Mouse (Mus musculus): ENCODE data around the gene Ebf3. TPM values are rescaled to one million over a fixed set of nuclear protein-coding genes. Genes with fewer than 3 reads are reported as not detected.

Gene Ebf3
- polyA plus RNA-seq (2012), result not detected in 2 replicates

DNA sequence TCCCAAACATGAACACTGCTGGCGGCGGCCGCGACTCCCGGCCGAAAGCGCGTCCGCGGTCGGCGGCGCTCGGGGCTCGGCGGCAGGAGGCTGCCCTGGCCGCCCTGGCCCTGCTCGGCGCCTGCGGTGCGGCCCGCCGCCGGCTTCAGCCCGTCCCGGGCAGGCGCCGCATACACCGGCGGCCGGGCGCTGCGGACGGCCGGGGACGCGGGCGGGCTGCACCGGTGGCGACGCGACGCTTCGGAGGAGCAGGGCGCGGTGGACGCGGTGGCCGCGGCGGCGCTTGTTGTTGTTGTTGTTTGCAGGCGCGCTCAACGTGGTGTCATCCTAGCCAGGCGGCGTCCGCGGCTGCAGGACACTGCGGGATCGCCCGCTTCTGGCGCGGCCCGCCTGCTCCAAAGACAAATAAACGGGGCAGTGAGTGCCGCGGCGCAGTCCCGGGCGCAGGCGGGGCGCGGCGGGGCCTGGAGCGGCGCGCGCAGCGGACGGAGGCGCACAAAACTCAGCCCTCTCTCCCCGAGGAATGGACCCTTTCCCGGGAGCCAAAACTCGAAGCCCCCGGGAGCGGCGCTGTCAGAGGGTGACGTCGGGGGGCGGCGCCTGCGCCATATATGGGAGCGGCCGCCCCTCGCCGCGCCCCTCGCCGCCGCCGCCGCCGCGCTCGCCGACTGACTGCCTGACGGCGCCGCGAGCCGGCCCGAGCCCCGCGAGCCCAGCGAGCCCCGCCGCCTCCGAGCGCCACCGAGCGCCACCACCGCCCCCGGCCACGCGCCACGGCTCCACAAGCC, at the start of gene Ebf3:
Gene Ebf3, minus strand, starts transcription at position 542 of the 788 bp plus-strand sequence.
- no peak for TF ChIP-seq GATA1 (IDR thresholded peaks at IDR 0.05; ENCODE audit: low read length)

DNA sequence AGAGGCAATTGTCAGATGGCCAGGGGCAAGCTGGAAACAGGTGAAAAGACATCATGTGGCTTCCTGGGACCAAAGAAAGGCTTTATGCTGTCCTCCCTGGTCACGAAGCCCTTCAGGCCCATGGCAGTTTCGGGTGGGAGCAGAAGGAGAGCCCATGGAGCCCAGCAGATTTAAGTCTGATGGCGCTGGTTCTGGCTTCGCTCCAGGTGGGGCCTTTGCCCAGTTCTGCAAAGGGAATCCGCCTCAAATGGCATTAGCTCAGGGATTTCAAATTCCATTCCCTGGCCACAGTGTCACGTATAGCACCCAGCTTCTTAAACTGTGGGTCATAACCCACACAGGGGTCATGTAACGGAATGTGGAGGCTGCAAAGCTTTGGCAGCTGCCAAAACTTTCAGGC, 32.6 kb upstream of the Ebf3 start:
- TF ChIP-seq GATA1 (IDR thresholded peaks at IDR 0.05; ENCODE audit: low read length), result no peak

DNA sequence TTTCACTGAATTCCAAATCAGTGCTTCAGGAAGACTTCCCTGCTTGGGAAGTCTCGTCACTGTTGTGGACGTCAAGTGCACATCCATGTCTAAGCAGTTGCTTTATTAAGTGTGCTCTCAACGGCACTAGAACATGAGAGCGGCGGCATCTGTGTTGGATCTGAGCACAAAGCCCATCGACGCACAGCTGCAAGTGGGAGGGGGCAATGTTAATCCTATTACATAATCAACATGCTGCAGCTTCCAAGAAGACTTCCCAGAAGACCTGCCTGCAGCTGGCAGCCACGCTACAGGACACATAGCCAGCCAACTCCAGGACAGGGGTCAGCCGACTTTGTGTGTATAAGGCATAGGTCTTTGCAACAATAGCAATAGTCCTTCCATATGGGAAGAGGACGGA, 31.8 kb upstream of the Ebf3 start:
- TF ChIP-seq GATA1 (IDR thresholded peaks at IDR 0.05; ENCODE audit: low read length), result no peak

DNA sequence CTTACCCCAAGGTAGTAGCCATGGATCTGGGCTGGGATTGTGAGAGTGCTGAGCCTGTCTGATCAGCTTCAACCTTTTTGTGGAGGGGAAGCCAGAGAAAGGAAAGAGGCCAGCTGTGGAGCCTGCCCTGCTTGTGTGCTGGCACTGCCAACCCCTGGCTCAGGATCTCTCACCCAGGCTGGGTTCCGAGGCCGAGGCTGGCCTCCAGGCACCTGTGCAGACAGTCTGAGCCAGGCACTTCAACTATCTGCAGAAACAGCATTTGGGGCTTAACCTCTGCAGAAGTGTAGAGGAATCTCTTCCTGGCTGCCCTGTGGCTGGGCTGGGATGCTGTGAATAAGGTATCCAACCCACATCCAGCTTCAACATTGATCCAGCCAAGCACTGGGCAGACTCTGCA, 19.7 kb upstream of the Ebf3 start:
- TF ChIP-seq GATA1 (IDR thresholded peaks at IDR 0.05; ENCODE audit: low read length), result no peak

DNA sequence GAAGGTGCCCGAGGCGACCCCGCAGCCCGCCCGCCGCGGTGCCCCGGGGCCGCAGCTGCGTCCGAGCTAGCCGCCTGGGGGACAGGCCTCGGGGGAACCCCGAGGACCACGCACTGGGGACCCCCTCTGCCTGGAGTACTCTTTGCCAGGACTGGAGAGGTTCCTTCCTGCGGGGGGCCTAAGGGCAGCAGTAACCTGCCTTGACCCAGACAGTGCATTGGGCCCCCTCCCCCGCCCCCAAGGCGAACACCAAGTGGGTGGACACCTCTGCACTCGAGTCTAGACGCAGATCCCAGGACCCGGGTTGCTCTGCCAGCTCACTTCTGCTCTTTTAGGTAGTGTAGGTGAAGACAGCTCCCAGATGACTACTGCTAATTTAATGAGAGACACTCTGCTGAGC, 8.7 kb upstream of the Ebf3 start:
- no peak for TF ChIP-seq GATA1 (IDR thresholded peaks at IDR 0.05; ENCODE audit: low read length)

DNA sequence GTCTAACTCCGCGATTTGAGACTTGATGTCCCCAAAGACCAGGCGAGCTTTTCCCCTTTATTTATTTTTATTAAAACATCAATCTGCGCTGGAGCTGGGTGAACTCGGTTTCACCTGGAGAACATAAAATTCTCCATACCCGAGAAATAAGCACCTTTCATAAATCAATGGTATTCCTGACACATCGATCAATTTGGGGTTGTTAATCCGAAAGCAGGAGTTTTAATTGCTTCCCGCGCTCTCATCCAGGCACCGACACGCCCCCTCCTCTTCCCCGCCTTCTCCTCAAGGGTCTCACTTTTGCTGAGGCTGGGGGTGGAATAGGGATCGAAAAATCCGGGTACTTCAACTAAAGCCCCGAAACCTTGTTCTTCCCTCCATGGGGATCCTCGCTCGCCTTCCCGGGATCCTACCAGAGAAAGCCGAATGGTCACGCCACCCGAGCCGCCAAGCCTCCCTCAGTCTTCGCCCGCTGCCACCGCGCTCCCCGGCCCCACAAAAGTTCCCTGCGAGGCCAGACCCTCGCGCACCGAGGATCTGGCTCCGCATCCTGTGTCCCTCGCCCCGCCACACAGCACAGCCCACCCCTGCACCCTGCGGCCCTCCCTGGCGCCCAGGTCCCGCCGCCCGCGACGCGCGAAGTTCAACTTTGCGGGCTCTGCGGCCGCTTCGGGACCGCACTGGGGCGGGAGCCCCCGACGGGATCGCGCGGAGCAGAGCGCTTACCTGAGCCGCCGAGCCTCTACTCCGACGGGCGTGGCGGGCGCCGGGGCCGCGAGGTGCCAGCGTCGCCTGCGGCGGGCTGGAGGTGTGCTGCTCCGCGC, 7.9 kb upstream of the Ebf3 start:
- TF ChIP-seq GATA1 (IDR thresholded peaks at IDR 0.05; ENCODE audit: low read length), result no peak

DNA sequence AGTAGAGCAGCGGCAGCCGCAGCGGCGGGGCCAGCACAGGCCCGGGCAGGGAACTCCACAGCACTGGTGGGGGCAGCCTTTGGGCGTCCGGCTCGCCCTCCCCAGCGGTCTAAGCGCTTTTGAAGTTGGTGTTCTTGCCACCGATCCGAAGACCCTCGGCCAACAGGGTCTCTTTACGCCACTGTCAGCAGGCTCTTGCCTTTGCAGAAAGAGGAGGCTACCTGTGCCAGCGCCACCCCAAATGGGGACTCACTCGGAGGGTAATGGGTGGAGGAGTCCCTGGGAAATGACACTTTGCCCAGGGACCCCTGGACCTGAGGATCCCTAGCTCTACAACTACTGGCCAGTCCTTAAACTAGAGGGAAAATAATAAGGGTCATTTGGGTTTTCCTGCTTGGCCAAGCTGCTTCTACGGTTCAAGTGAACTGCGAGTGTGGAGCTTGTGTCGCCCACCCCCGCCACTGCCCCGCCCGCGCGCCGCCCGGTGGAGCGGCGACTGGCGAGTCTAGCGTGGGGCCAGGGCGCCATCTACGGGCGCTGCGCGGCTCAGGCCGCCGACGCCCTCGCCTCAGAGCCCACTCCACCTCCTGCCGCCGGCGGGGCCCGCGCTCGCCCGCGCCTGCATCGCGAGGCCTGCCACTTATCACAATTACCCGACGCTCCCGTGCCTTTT, 7.0 kb upstream of the Ebf3 start:
- no peak for TF ChIP-seq GATA1 (IDR thresholded peaks at IDR 0.05; ENCODE audit: low read length)

DNA sequence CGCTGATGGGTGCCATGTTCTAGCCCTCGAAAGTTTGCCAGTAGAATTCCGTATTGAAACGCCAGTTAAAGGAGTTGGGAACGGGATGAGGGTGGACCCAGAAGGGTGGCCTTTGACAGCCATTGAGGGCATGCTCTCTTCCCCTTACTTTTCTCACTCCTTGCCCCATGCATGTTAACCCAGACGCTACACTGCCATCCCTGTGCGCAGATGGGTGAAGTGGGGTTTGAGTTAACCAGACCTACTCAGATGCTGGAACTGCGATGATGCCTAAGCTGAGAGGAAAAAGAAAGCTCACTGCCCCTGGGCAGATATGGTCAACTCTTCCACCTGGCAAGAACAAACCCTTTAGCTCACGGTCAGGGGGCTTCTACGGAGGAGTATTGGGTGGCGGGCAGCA, 6.1 kb upstream of the Ebf3 start:
- TF ChIP-seq GATA1 (IDR thresholded peaks at IDR 0.05; ENCODE audit: low read length), result no peak

DNA sequence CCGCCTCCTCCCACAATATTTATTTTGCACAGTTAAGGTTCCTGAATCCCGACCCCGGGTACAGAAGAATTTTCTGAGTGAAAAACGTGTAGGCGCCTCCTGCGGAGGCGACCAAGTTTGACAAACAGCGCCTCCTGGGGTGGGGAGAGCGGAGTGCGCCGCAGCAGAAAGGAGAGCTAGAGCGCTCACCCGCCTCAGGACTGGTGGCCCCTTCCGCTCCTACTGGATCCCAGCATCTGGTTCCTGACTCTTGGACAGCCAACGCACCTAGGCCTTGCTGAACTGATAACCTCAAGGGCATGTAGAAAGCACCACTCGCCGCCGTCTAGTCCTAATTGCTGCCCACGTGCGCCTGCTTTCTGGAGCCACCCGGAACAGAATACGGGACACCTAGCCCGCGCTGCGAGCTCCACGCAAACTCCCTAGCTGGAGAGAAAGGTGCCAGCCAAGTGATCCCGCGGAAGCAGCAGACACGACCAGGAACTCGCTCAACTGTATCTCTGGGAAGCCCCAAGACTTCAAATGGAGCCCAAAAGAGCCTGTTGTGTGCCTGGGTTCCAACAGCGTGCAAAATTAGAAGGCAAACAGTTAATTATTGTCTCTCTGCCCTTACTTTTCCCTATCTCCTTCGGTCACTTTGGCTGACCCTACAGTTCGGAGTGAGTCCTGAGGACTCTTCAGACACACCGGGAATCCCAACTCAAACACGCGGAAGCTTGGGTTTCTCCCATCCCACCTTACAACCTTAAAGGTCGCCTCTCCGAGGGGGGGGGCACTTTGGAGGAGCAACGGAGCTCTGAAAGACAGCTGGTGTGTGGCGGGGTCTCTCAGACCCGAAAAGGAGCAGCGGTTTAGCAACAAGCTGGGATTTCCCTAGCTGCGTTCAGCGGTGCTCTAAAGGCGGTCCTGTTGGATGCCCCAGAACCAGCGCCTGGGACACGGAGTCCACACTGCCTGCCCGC, 5.0 kb upstream of the Ebf3 start:
- no peak for TF ChIP-seq GATA1 (IDR thresholded peaks at IDR 0.05; ENCODE audit: low read length)

DNA sequence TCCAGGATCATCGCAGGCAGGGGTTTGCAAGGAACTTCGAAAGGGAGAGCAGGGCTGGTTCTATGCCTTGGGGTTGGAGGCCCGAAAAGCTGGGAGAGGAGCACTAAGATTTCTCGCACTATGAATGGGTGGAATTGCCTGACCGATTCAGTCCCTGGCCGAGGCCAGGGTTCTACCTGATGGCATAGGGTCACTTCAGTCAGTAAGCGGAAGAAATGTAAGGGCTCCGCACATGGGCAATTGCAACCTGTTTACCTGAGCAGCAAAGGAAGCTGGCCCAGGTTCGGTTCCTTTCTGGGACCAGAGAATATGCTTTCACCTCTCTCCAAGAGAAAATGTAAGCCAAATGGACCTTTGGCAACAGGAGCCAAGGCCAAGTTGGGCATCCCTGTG, 4.1 kb upstream of the Ebf3 start:
- TF ChIP-seq GATA1 (IDR thresholded peaks at IDR 0.05; ENCODE audit: low read length), result no peak

DNA sequence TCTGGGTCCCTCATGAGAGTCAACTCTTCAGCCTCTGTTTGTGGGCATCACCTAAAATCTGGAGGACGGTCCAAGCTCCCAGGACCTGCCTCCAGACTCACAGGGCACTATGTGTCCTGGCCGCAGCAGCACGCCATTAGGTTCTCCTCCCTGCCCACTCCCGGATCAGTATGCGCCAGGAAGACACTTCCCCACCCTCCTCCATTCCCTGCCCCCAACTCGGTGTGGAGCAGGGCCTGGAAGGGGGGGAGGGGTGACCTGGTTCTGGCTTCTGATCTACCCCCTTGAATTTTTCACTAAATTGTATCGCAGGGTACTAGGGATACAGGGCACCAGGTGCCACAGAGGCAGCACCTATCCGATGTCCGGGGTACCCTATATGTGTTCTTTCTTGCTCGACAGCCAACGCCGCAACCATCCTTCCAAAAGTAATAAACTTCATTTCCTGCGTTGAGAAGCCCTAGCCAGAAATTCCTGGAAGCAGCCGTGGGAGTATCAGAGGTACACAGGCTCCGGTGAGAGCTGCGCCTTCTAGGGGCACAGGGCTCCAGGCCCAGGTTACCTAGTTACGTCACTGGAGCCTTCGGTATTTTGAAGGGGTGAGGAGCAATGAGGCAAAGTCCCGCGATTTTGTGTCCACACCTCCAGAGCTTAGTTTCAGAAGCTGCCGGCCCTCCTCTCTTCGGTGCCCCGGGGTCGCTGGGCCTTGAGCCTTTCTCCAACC, 3.6 kb upstream of the Ebf3 start:
- TF ChIP-seq GATA1 (IDR thresholded peaks at IDR 0.05; ENCODE audit: low read length), result no peak

DNA sequence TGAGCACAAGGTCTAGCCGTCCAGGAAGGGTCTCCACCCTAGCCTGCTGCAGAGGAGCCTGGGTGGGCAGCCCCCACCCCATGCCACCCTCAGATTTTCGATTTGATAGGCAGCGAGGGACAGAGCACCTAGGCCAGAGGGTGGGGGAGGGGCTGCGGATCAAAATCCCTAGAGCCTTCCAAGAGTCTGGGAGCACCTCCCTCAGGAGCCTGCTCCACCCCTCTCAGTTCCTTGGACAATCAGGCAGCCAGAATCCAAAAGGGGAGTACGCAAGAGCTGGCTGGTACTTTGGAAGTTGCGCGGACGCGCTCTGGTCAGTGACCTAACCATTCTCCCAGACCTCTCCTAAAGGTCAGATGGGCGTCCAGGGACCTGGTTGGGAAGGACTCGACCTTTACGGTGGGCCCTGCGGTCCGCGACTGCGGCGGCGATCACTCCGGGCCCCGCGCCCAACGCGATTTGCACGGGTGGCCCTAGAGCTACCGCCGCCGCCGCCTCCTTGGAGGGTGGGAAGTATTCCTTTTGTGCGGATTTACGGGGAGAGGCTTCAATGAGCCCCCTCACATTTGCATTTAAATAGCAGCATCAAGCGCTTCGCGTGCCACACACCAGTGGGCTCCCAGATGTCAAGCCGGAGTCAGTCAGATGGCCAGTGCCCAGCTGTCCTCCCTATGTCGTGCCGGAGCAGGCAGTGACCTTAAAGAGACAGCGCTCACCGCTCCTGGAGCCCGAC, 2.8 kb upstream of the Ebf3 start:
- TF ChIP-seq GATA1 (IDR thresholded peaks at IDR 0.05; ENCODE audit: low read length), result no peak

DNA sequence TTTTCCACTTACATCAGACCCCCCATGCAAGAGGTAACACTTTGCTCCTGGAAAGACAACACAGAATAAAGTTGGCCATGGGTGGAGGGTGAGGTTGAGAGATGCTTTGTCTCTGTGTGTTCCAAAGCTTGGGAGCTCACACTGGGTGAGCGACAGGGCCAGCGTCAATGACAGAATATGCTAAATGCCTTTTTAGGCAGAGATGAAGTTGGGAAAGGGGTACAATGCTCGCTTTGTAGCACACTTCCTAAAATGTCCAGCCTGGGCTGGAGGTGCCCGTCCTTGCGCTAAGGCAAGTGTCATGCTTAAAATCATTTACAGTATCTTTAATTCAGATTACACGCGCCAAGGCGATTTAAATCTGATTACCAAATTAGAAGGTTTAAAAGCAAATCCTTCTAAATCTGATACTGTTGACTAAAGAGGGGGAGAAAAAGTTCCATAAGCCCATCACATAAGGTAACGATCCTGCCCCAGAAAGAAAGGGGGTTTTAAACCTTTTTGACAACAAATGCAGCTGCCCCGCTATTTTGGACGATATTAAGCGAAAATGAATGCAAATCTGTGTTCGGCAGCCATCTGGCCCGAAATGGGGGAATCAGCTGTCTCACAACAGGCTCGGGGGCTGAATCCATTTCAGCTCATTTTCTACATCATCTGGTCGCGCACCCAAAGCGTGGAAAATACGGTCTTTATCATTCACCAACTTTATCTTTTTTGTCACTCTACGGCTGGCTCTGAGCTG, 2.1 kb upstream of the Ebf3 start:
- no peak for TF ChIP-seq GATA1 (IDR thresholded peaks at IDR 0.05; ENCODE audit: low read length)
